Mouse (Mus musculus) neural tube, embryonic 12.5 days (tissue): ENCODE results near the gene Gid8. TPM values are rescaled to one million over a fixed set of nuclear protein-coding genes. Genes with fewer than 3 reads are reported as not detected.

Source experiments
- ATAC-seq: fragments of 200-750 bp; cut with Nextera tagmentation; 2 replicates; pipeline ENCODE4 v1.8.0; 2017; ENCODE audit warnings: low read depth, mild to moderate bottlenecking, moderate TSS enrichment, moderate library complexity; ENCODE audit not compliant: low FRiP score
- H3K27ac ChIP-seq: fragments of 300-500 bp; sonication (generic); 2 replicates; pipeline ENCODE4 v1.5.1; 2016
- H3K27me3 ChIP-seq: fragments of 300-500 bp; sonication (generic); replicated peaks from 2 replicates; pipeline ENCODE4 v1.6.1; 2016; ENCODE audit warnings: mild to moderate bottlenecking
- H3K36me3 ChIP-seq: fragments of 300-500 bp; sonication (generic); 2 replicates; pipeline ENCODE4 v1.6.1; 2016; ENCODE audit warnings: mild to moderate bottlenecking
- H3K4me1 ChIP-seq: fragments of 300-500 bp; sonication (generic); 2 replicates; pipeline ENCODE4 v1.6.1; 2016
- H3K4me2 ChIP-seq: fragments of 300-500 bp; sonication (generic); replicated peaks from 2 replicates; pipeline ENCODE4 v1.6.1; 2016; ENCODE audit warnings: mild to moderate bottlenecking
- H3K4me3 ChIP-seq: fragments of 300-500 bp; sonication (generic); 2 replicates; pipeline ENCODE4 v1.5.1; 2016
- H3K9ac ChIP-seq: fragments of 300-500 bp; sonication (generic); 2 replicates; pipeline ENCODE4 v1.6.1; 2016; ENCODE audit warnings: mild to moderate bottlenecking
- H3K9me3 ChIP-seq: fragments of 300-500 bp; sonication (generic); 2 replicates; pipeline ENCODE4 v1.6.1; 2016; ENCODE audit warnings: mild to moderate bottlenecking
- WGBS: fragments of 180-500 bp; shearing (Covaris S2); methylation state at CpG from one replicate; pipeline ENCODE4 v1.1.7; 2016; 5-methylcytosine and 5-hydroxymethylcytosine counted together
- polyA plus RNA-seq: library from polyadenylated mRNA; unstranded; fragments of >200 nt; fragmentation: Nextera tagmentation; extraction: Ambion mirVana; gene quantifications from 2 replicates; pipeline ENCODE4 v1.2.1, GENCODE M21; 2016

The Gid8 gene
- polyA plus RNA-seq, 1 experiment from 2014 or later = 53.8 TPM

DNA sequence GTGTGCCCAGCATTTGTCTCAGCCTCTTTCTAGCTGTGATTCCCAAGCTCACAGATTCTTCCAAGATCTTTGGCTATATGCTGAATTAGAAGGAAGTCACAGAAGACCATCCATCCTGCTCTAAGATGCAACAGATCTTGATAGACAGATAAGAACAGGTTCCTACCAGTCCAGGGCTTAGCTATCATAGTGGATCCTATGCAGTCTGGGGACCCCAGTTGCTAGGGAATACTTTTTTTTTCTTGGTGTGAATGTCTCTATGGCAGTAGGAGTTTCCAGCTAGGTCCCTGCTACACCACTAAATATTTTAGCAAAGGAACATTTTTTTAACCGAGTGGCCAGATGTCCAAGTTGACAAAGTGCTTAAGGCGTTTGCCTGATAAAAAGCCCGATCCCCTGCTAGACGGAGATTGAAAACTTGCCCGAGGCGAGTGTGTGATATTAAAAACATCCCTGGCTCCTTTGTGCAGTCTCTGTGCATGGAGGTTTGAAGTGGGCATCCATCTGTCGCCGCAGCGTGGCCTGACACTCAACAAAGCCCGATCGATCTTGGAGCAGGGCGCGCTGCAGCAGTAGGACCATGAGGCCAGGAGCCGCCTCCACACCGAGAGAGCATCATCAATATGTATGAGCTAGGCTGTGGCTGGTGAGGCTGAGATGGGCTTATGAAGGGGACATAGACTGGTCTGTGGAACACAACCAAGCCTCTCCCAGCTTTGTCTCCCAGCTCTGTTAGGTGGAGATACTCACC lies 48.8 kb downstream of the Gid8 start:
- peak; percentile 52 for ATAC-seq
- Histone ChIP-seq H3K4me2 (no peak overlapping the region), H3K27ac (peak overlapping the region; percentile 27; the same call in 1 of the 2 replicates), H3K36me3 (no peaks in the 10 kb centered on the region), H3K4me1 (peaks cover 14% of the 10 kb centered on the region; the same call in 1 of the 2 replicates), H3K9me3 (no peaks in the 10 kb centered on the region), H3K4me3 (no peak overlapping the region), H3K27me3 (0 out of 2 replicates have a peak, but pooled peaks cover 3% of the 10 kb centered on the region), H3K9ac (no peak overlapping the region)
- WGBS = 37% methylated on average over 15 of the region's 15 CpGs

DNA sequence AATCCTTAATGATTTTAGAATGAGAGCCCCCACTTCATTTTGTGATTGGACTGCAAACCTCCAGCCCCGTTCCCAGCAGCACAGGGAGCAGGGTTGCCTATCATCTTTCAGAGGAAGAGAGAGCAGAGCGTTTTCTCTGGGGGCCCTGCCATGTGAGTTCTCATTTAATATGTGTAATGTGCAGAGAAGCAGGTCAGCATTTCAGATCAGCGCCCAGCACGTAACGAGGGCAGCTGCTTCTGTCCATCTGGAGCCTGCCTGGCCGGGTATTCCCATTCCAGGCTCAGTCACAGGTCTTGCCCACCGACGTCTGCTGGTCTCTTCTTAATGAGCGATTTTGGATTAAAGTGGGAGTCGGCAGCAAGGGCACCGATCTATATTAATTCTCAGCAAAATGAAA lies 55.1 kb downstream of the Gid8 start:
- WGBS = 62% methylated on average over 11 of the region's 11 CpGs
- no peaks in the 10 kb centered on the region for H3K36me3 ChIP-seq

DNA sequence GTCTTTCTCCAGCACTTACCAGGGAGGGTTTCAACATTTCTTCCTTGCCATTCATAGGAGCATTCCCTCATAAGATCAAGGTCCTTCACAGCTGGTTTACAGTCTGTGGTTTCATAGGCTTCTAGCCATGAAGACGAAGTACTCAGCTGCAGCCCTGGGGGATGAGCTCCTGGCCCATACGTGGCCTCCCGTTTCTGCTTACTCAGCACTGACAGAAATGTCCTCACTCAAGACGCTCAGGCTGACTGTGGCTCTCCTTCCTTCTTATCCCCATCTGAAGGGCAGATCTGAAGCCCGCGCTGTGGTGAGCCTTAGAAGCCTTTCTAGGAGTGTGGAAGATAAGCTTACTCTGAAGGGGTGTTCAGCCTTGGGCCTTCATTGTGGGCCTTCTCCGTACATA lies 55.8 kb downstream of the Gid8 start:
- no peak overlapping the region for H3K4me3 ChIP-seq
- H3K27me3 ChIP-seq = peaks cover 13% of the 10 kb centered on the region; the same call in 1 of the 2 replicates
- H3K4me2 ChIP-seq = no peak overlapping the region
- WGBS = 76% methylated on average over 7 of the region's 7 CpGs
- no peaks in the 10 kb centered on the region for H3K9me3 ChIP-seq
- H3K36me3 ChIP-seq = no peaks in the 10 kb centered on the region
- H3K27ac ChIP-seq = no peak overlapping the region
- ATAC-seq = no peak
- H3K4me1 ChIP-seq = no peaks in the 10 kb centered on the region
- no peak overlapping the region for H3K9ac ChIP-seq

More for the DNA sequence above, 55.1 kb downstream of the Gid8 start:
- Histone ChIP-seq H3K9me3 (no peaks in the 10 kb centered on the region), H3K4me3 (no peak overlapping the region), H3K9ac (no peak overlapping the region), H3K4me1 (no peaks in the 10 kb centered on the region), H3K27ac (no peak overlapping the region), H3K27me3 (peaks cover 13% of the 10 kb centered on the region; the same call in 1 of the 2 replicates), H3K4me2 (no peak overlapping the region)
- no peak for ATAC-seq

Other genes starting within 250 kb of the Gid8 start
- gene Ntsr1, start 210.1 kb upstream of the Gid8 start, polyA plus RNA-seq = 0.28 and 0.32 TPM in 2 replicates
- 38.9 and 45.5 TPM in 2 replicates for gene Mrgbp, start 128.8 kb upstream of the Gid8 start, polyA plus RNA-seq
- 91.8 and 94.8 TPM in 2 replicates for gene Ogfr, start 120.9 kb upstream of the Gid8 start, polyA plus RNA-seq
- gene Col9a3, start 112.3 kb upstream of the Gid8 start, polyA plus RNA-seq = 52.2 and 56.5 TPM in 2 replicates
- gene Tcfl5, start 67.4 kb upstream of the Gid8 start, polyA plus RNA-seq = 0.23 and 0.55 TPM in 2 replicates
- 32.0 and 33.6 TPM in 2 replicates for gene Dido1, start 118 bp upstream of the Gid8 start, polyA plus RNA-seq
- 0.43 and 0.52 TPM in 2 replicates for gene Slc17a9, start 15.1 kb downstream of the Gid8 start, polyA plus RNA-seq
- gene Bhlhe23, start 66.8 kb downstream of the Gid8 start, polyA plus RNA-seq = 7.1 and 8.2 TPM in 2 replicates
- 62.4 and 64.7 TPM in 2 replicates for gene Ythdf1, start 210.8 kb downstream of the Gid8 start, polyA plus RNA-seq
- 0.27 and 0.34 TPM in 2 replicates for gene Birc7, start 218.9 kb downstream of the Gid8 start, polyA plus RNA-seq
- 90.6 and 92.9 TPM in 2 replicates for gene Nkain4, start 244.6 kb downstream of the Gid8 start, polyA plus RNA-seq